ENCODE assay signal across 8 mouse cellular contexts in genomic region chr11:85640659-85641058, GRCm38 (mm10).
DNase-seq lines count a peak whose midpoint lies in the region; ATAC-seq lines count a peak whose summit lies in the region.

No protein-coding gene starts in this region.

- H3K9me3 ChIP-seq in kidney, embryonic 14.5 days (ENCODE audit: control insufficient read depth, low read length) = no peaks in the 10 kb centered on the region
- H3K9me3 ChIP-seq in forebrain, embryonic 14.5 days (replicated peaks; ENCODE audit: control insufficient read depth, low read length) = no peaks in the 10 kb centered on the region
- H3K9me3 ChIP-seq in liver, embryonic 12.5 days (replicated peaks) = no peaks in the 10 kb centered on the region

- DNase-seq in kidney, adult 8-10 months = no peak
- DNase-seq in adrenal gland, postnatal 10 days = peak; percentile 43
- DNase-seq in forebrain, embryonic 14.5 days (ENCODE audit: low spot score) = peak; percentile 50
- no peak for DNase-seq in spleen, postnatal 36 days (ENCODE audit: low spot score in 2 of 2)
- DNase-seq in cerebellum, adult 18-20 months = no peak

- H3K9ac ChIP-seq in kidney, embryonic 14.5 days (ENCODE audit: low read depth, low read length) = no peak overlapping the region
- H3K9ac ChIP-seq in forebrain, embryonic 14.5 days (ENCODE audit: low read length) = peak overlapping the region; percentile 6; the same call in 1 of the 2 replicates
- no peak overlapping the region; the same call in 1 of the 2 replicates for H3K9ac ChIP-seq in liver, embryonic 12.5 days

- peak overlapping the region; percentile 8 for H3K4me2 ChIP-seq in kidney, embryonic 14.5 days (replicated peaks; ENCODE audit: low read depth, low read length)
- H3K4me2 ChIP-seq in forebrain, embryonic 14.5 days (ENCODE audit: low read length) = no peak overlapping the region; the same call in 1 of the 2 replicates
- peak overlapping the region; percentile 10; the same call in 1 of the 2 replicates for H3K4me2 ChIP-seq in liver, embryonic 12.5 days

- no peaks in the 10 kb centered on the region for H3K36me3 ChIP-seq in kidney, embryonic 14.5 days (ENCODE audit: control insufficient read depth, insufficient read depth, low read length)
- H3K36me3 ChIP-seq in forebrain, embryonic 14.5 days (ENCODE audit: control insufficient read depth, insufficient read depth, low read length) = no peaks in the 10 kb centered on the region
- no peaks in the 10 kb centered on the region for H3K36me3 ChIP-seq in liver, embryonic 12.5 days

- H3K4me3 ChIP-seq in kidney, embryonic 14.5 days (ENCODE audit: low read length) = 0 out of 2 replicates have a peak overlapping the region, but pooled peaks have one; percentile 6
- H3K4me3 ChIP-seq in forebrain, embryonic 14.5 days (ENCODE audit: low read depth, low read length) = no peak overlapping the region
- H3K4me3 ChIP-seq in liver, embryonic 12.5 days = no peak overlapping the region

- ATAC-seq in kidney, embryonic 14.5 days (ENCODE audit: low FRiP score, low TSS enrichment) = peak; percentile 80
- peak; percentile 65; the same call in 1 of the 2 replicates for ATAC-seq in forebrain, embryonic 14.5 days
- ATAC-seq in liver, embryonic 12.5 days = no peak
- no peak for ATAC-seq in erythroid progenitor cell, adult 5-6 weeks (replicated peaks; ENCODE audit: low FRiP score, poor library complexity, severe bottlenecking)

- peak overlapping the region; percentile 68; the same call in 1 of the 2 replicates for H3K27ac ChIP-seq in kidney, embryonic 14.5 days (ENCODE audit: low read depth, low read length)
- no peak overlapping the region for H3K27ac ChIP-seq in forebrain, embryonic 14.5 days (ENCODE audit: low read depth, low read length)
- peak overlapping the region; percentile 48; the same call in 1 of the 2 replicates for H3K27ac ChIP-seq in liver, embryonic 12.5 days

- peaks cover 34% of the 10 kb centered on the region for H3K4me1 ChIP-seq in kidney, embryonic 14.5 days (ENCODE audit: control insufficient read depth, insufficient read depth, low read length)
- H3K4me1 ChIP-seq in forebrain, embryonic 14.5 days (ENCODE audit: control insufficient read depth, insufficient read depth, low read length) = 0 out of 2 replicates have a peak, but pooled peaks cover 3% of the 10 kb centered on the region
- H3K4me1 ChIP-seq in liver, embryonic 12.5 days = peaks cover 57% of the 10 kb centered on the region

- WGBS in kidney, embryonic 14.5 days = 8% methylated on average over 5 of the region's 5 CpGs
- 27% methylated on average over 5 of the region's 5 CpGs for WGBS in forebrain, embryonic 14.5 days
- 42% methylated on average over 5 of the region's 5 CpGs for WGBS in liver, embryonic 12.5 days (ENCODE audit: insufficient replicate concordance)

- 0 out of 2 replicates have a peak, but pooled peaks cover 4% of the 10 kb centered on the region for H3K27me3 ChIP-seq in kidney, embryonic 14.5 days (ENCODE audit: control insufficient read depth, insufficient read depth, low read length)
- no peaks in the 10 kb centered on the region for H3K27me3 ChIP-seq in forebrain, embryonic 14.5 days (replicated peaks; ENCODE audit: control insufficient read depth, insufficient read depth, low read length)
- no peaks in the 10 kb centered on the region for H3K27me3 ChIP-seq in liver, embryonic 12.5 days (replicated peaks)

Comparison
In these comparisons a context has a peak if more than half of its experiments do, and no peak if none do; other contexts are left out.
1. ATAC-seq: peak in kidney, embryonic 14.5 days (single experiment) and forebrain, embryonic 14.5 days (single experiment); none in liver, embryonic 12.5 days (single experiment) and erythroid progenitor cell, adult 5-6 weeks (single experiment).
2. DNase-seq: peak in adrenal gland, postnatal 10 days (single experiment) and forebrain, embryonic 14.5 days (single experiment); none in kidney, adult 8-10 months (0 of 2), spleen, postnatal 36 days (0 of 2) and cerebellum, adult 18-20 months (0 of 2).